Mouse (Mus musculus): ENCODE data around the gene Nos1.
"Not testable (repeated sequence)": the region's sequence is repeated elsewhere in the genome, so short reads cannot be mapped to it uniquely, and the experiment has no call there.

Nos1 gene

GRCm38 (mm10) chr5:117840203-117840602 is 59.4 kb downstream of the Nos1 start:
- DNase-seq, result no peak

- no peak for DNase-seq
Observed at GRCm38 (mm10) chr5:117840988-117841387, 60.2 kb downstream of the Nos1 start.

- peak; percentile 14 for DNase-seq
Observed at GRCm38 (mm10) chr5:117841651-117842347, 61.0 kb downstream of the Nos1 start.

- no peak for DNase-seq
Observed at GRCm38 (mm10) chr5:117842699-117843098, 61.9 kb downstream of the Nos1 start.

- peak; percentile 23 for DNase-seq
Observed at GRCm38 (mm10) chr5:117844611-117845010, 63.8 kb downstream of the Nos1 start.

GRCm38 (mm10) chr5:117850474-117850873 is 69.6 kb downstream of the Nos1 start:
- no peak for DNase-seq

GRCm38 (mm10) chr5:117853741-117854140 is 72.9 kb downstream of the Nos1 start:
- no peak for DNase-seq

- DNase-seq, result no peak
Observed at GRCm38 (mm10) chr5:117864588-117865300, 83.9 kb downstream of the Nos1 start.

GRCm38 (mm10) chr5:117865876-117866275 is 85.0 kb downstream of the Nos1 start:
- DNase-seq, result no peak

- no peak for DNase-seq
Observed at GRCm38 (mm10) chr5:117871614-117872013, 90.8 kb downstream of the Nos1 start.

GRCm38 (mm10) chr5:117873807-117874206 is 93.0 kb downstream of the Nos1 start:
- no peak for DNase-seq

GRCm38 (mm10) chr5:117874236-117874635 is 93.4 kb downstream of the Nos1 start:
- DNase-seq, result no peak

GRCm38 (mm10) chr5:117879136-117879535 is 98.3 kb downstream of the Nos1 start:
- no peak for DNase-seq

GRCm38 (mm10) chr5:117880916-117881555 is 100.2 kb downstream of the Nos1 start:
- DNase-seq, result no peak

GRCm38 (mm10) chr5:117882411-117882810 is 101.6 kb downstream of the Nos1 start:
- DNase-seq, result not testable (repeated sequence)

GRCm38 (mm10) chr5:117884991-117885390 is 104.2 kb downstream of the Nos1 start:
- no peak for DNase-seq

- DNase-seq, result no peak
Observed at GRCm38 (mm10) chr5:117888126-117888525, 107.3 kb downstream of the Nos1 start.

- no peak for DNase-seq
Observed at GRCm38 (mm10) chr5:117888946-117889345, 108.1 kb downstream of the Nos1 start.

GRCm38 (mm10) chr5:117889571-117889970 is 108.7 kb downstream of the Nos1 start:
- no peak for DNase-seq

- DNase-seq, result no peak
Observed at GRCm38 (mm10) chr5:117890871-117891270, 110.0 kb downstream of the Nos1 start.

GRCm38 (mm10) chr5:117891545-117891944 is 110.7 kb downstream of the Nos1 start:
- no peak for DNase-seq

- no peak for DNase-seq
Observed at GRCm38 (mm10) chr5:117894050-117894449, 113.2 kb downstream of the Nos1 start.

GRCm38 (mm10) chr5:117898055-117898806 is 117.4 kb downstream of the Nos1 start:
- DNase-seq, result no peak
